Mouse (Mus musculus): ENCODE measurements around the gene Slc22a5. TPM values are rescaled to one million over a fixed set of nuclear protein-coding genes. Genes with fewer than 3 reads are reported as not detected.

The Slc22a5 gene
- total RNA-seq, 2 experiments from 2014 or later, result 17.2 to 19.6 TPM

Other genes starting within 250 kb of the Slc22a5 start
- 10 to 100 TPM; 10.1 to 11.3 TPM for gene Rad50, start 184.3 kb downstream of the Slc22a5 start, total RNA-seq (2021)
- not detected for gene Il5, start 170.9 kb downstream of the Slc22a5 start, total RNA-seq (2021)
- 1 to 10 TPM; 2.9 to 4.2 TPM for gene Irf1, start 121.6 kb downstream of the Slc22a5 start, total RNA-seq (2021)
- gene Gm17334, start 118.5 kb downstream of the Slc22a5 start, total RNA-seq (2021), result not detected
- 1 to 10 TPM; 1.1 to 1.3 TPM for gene Gm12216, start 32.4 kb downstream of the Slc22a5 start, total RNA-seq (2021)
- 1 to 10 TPM; 4.1 to 5.7 TPM for gene Slc22a21, start 88.7 kb upstream of the Slc22a5 start, total RNA-seq (2021)
- gene Slc22a4, start 136.4 kb upstream of the Slc22a5 start, total RNA-seq (2021), result 1 to 10 TPM; 4.0 to 4.7 TPM
- 10 to 100 TPM; 11.9 to 13.5 TPM for gene Pdlim4, start 177.4 kb upstream of the Slc22a5 start, total RNA-seq (2021)
- gene P4ha2, start 208.4 kb upstream of the Slc22a5 start, total RNA-seq (2021), result 10 to 100 TPM; 14.4 to 15.7 TPM

Measured in left cerebral cortex, postnatal 4 days (tissue).